ENCODE assay signal across 8 mouse cellular contexts in the genomic region with DNA sequence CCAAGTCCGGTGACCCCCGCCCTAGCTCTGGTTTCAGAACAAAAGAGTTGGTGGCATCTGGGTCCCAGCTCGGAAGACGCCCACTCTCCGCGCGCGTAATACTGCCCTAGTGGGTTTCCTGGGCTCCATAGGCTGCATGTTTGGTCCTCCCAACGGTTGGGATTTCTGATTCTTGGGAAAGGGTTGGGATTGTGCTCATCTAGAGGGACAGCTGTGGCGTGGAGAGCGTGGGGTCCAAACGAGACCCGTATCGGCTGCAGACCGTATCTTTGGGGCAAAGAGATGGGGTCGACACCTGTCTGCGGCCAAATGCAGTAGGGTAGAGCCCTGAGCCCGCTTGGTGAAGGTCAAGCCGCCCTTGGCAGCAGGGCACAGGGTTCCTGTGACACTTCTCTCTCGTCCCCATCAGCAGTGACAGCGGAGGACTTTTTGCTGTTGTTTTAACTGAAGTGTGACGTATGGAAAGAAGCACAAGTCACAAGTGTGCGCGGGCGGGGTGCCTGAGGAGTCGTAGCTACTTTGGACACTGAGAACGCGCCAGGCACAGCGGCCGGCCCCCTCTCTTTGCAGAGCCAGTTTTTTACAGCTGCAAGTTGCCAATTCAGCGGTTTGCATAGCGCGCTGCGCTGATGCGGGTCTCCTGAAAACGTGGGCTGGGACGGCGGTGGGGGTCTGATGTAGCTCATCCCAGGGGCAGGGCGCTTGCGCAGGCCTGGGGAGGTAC. TPM values are rescaled to one million over a fixed set of nuclear protein-coding genes. Genes with fewer than 3 reads are reported as not detected.
DNase-seq lines count a peak whose midpoint lies in the region; ATAC-seq and TF ChIP-seq lines count a peak whose summit lies in the region.

No protein-coding gene starts in this region.

- TF ChIP-seq EP300 in CH12.LX (IDR thresholded peaks at IDR 0.05; ENCODE audit: low read length), result no peak

- WGBS in lung, embryonic 15.5 days, result 1% methylated on average over 40 of the region's 40 CpGs

- H3K36me3 ChIP-seq in CH12.LX (replicated peaks in 1 of 2; ENCODE audit: control insufficient read depth in 1 of 2, insufficient read depth in 1 of 2, low read length in 1 of 2), result no peaks in the 10 kb centered on the region
- no peaks in the 10 kb centered on the region for H3K36me3 ChIP-seq in lung, embryonic 15.5 days

- in situ Hi-C loops in CH12.LX (cut with MboI; ENCODE audit: low pct_ligation_motif_present, low pct_unique_long_range_greater_than_20kb, low sequenced_read_pairs), result loop anchor here (10.0 kb wide), 1 partner anchor 92 kb away; no protein-coding TSS in a partner anchor

- H3K4me1 ChIP-seq in CH12.LX (ENCODE audit: control insufficient read depth in 1 of 2, insufficient read depth in 2 of 2), result peaks cover 0 to 12% of the 10 kb centered on the region in 2 experiments; a peak in 2 of 4 replicates
- 0 out of 2 replicates have a peak, but pooled peaks cover 3% of the 10 kb centered on the region for H3K4me1 ChIP-seq in brown adipose tissue, adult 24 weeks (ENCODE audit: control insufficient read depth, insufficient read depth, insufficient read length, low read length)
- peaks cover 41% of the 10 kb centered on the region for H3K4me1 ChIP-seq in lung, embryonic 15.5 days

- peak overlapping the region; percentile 89 for H3K4me2 ChIP-seq in CH12.LX (ENCODE audit: insufficient read depth, low read depth, poor library complexity, severe bottlenecking)
- peak overlapping the region; percentile 98 for H3K4me2 ChIP-seq in lung, embryonic 15.5 days

- peak; percentile 44 for ATAC-seq in frontal cortex, adult (ENCODE audit: low TSS enrichment)
- peak; percentile 9; the same call in 1 of the 2 replicates for ATAC-seq in lung, embryonic 15.5 days (ENCODE audit: borderline replicate concordance, extremely low read depth, low FRiP score, low TSS enrichment)
- ATAC-seq in neutrophil, adult 5-6 weeks (ENCODE audit: extremely low read depth, insufficient number of reproducible peaks, low FRiP score, poor library complexity, severe bottlenecking), result peak; percentile 65

- TF ChIP-seq CTCF in CH12.LX (conservative IDR thresholded peaks at IDR 0.05 in 1 of 2, IDR thresholded peaks at IDR 0.05 in 1 of 2; ENCODE audit: low read depth in 2 of 2, low read length in 2 of 2), result no peak

- no peak for DNase-seq in CH12.LX (ENCODE audit: extremely low read depth)
- DNase-seq in heart, postnatal 4 days, result peak; percentile 74
- peak; percentile 47 for DNase-seq in layer of hippocampus, adult 9-11 months
- peak; percentile 36 for DNase-seq in urinary bladder, adult 2 months (ENCODE audit: low spot score)

- H3K9me3 ChIP-seq in CH12.LX (replicated peaks; ENCODE audit: low read length), result no peaks in the 10 kb centered on the region
- H3K9me3 ChIP-seq in lung, embryonic 15.5 days, result no peaks in the 10 kb centered on the region

- no peak for TF ChIP-seq RAD21 in CH12.LX (IDR thresholded peaks at IDR 0.05; ENCODE audit: low read depth, low read length)

- TF ChIP-seq POLR2A in CH12.LX (IDR thresholded peaks at IDR 0.05; ENCODE audit: low read depth, low read length), result no peak

- no peak overlapping the region for H3K27ac ChIP-seq in CH12.LX (ENCODE audit: insufficient read depth, low read depth)
- H3K27ac ChIP-seq in brown adipose tissue, adult 24 weeks (replicated peaks; ENCODE audit: low read depth, low read length), result peak overlapping the region; percentile 78
- peak overlapping the region; percentile 82 for H3K27ac ChIP-seq in lung, embryonic 15.5 days

- peak overlapping the region; percentile 43 to 70 (median 57) for H3K4me3 ChIP-seq in CH12.LX (replicated peaks in 1 of 3; ENCODE audit: low read depth in 2 of 3, low read length in 2 of 3, poor library complexity in 1 of 3)
- peak overlapping the region; percentile 78 for H3K4me3 ChIP-seq in brown adipose tissue, adult 24 weeks (ENCODE audit: insufficient read depth, low read depth, low read length)
- peak overlapping the region; percentile 84 for H3K4me3 ChIP-seq in lung, embryonic 15.5 days

- dilution Hi-C loops in CH12.LX (cut with MboI; ENCODE audit: extremely low pct_ligation_motif_present, extremely low pct_unique_long_range_greater_than_20kb, low sequenced_read_pairs), result no loop called here

- H3K27me3 ChIP-seq in CH12.LX (replicated peaks), result peaks cover 35% of the 10 kb centered on the region
- peaks cover 7% of the 10 kb centered on the region; the same call in 1 of the 2 replicates for H3K27me3 ChIP-seq in lung, embryonic 15.5 days

- H3K9ac ChIP-seq in CH12.LX (ENCODE audit: insufficient read depth, low read depth), result peak overlapping the region; percentile 14; the same call in 1 of the 2 replicates
- peak overlapping the region; percentile 71 for H3K9ac ChIP-seq in lung, embryonic 15.5 days

- no peaks in the 10 kb centered on the region for H3K79me2 ChIP-seq in CH12.LX (replicated peaks; ENCODE audit: control insufficient read depth, extremely low read depth, insufficient read depth, poor library complexity, severe bottlenecking)

TF ChIP-seq in CH12.LX, 34 proteins besides CTCF, POLR2A, EP300 and RAD21:
- TF ChIP-seq ZNF384 (IDR thresholded peaks at IDR 0.05; ENCODE audit: low read depth, low read length), result no peak
- no peak for TF ChIP-seq MAX (IDR thresholded peaks at IDR 0.05; ENCODE audit: low read length)
- TF ChIP-seq RCOR1 (conservative IDR thresholded peaks at IDR 0.05; ENCODE audit: low read depth, low read length), result no peak
- TF ChIP-seq MAFK (IDR thresholded peaks at IDR 0.05; ENCODE audit: insufficient replicate concordance, low read length), result peak; percentile 66; the same call in 1 of the 2 replicates
- peak; percentile 32; the same call in 1 of the 2 replicates for TF ChIP-seq BHLHE40 (IDR thresholded peaks at IDR 0.05; ENCODE audit: low read depth, low read length)
- TF ChIP-seq HCFC1 (IDR thresholded peaks at IDR 0.05; ENCODE audit: low read depth, low read length), result no peak
- TF ChIP-seq IRF4 (IDR thresholded peaks at IDR 0.05; ENCODE audit: low read depth, low read length), result no peak
- TF ChIP-seq E2F4 (IDR thresholded peaks at IDR 0.05; ENCODE audit: insufficient replicate concordance, low read depth, low read length), result no peak
- no peak for TF ChIP-seq UBTF (IDR thresholded peaks at IDR 0.05; ENCODE audit: low read depth, low read length)
- no peak for TF ChIP-seq POLR2AphosphoS2 (IDR thresholded peaks at IDR 0.05; ENCODE audit: low read depth, low read length)
- TF ChIP-seq MEF2A (IDR thresholded peaks at IDR 0.05; ENCODE audit: borderline replicate concordance, low read depth, low read length), result no peak

RNA-seq across cellular contexts. Expression of gene Metrnl, which starts 1.7 kb away (rescaled TPM):
- total RNA-seq in CH12.LX (2012; rRNA removed), result 0.97 and 1.1 TPM in 2 replicates
- total RNA-seq in CH12.LX (2014; rRNA removed), result 0.50 and 1.1 TPM in 2 replicates
- 0.33 and 0.53 TPM in 2 replicates for polyA plus RNA-seq in CH12.LX (2012; ENCODE audit: insufficient read length, low read depth)
- 7.3 and 12.5 TPM in 2 replicates for polyA plus RNA-seq in brown adipose tissue, adult 24 weeks (2012; ENCODE audit: insufficient read depth, insufficient read length, missing spikeins)
- 10 to 100 TPM; 15.4 to 17.3 TPM for total RNA-seq in heart, postnatal 4 days (2021)
- polyA plus RNA-seq in lung, embryonic 15.5 days (2015; fragmentation: Nextera tagmentation; extraction: Ambion mirVana), result 27.6 and 28.2 TPM in 2 replicates
- total RNA-seq in neutrophil, adult 5-6 weeks (2017), result 62.1 and 76.2 TPM in 2 replicates
- polyA plus RNA-seq in urinary bladder, adult 2 months (2012; rRNA removed), result 39.0 and 46.7 TPM in 2 replicates

RNA-seq across cellular contexts. Expression of gene B3gntl1, which starts 30.1 kb away (rescaled TPM):
- total RNA-seq in CH12.LX (2012; rRNA removed) (10.1 and 10.3 TPM in 2 replicates), CH12.LX (2014; rRNA removed) (7.3 TPM in 2 replicates)
- polyA plus RNA-seq in CH12.LX (2012; ENCODE audit: insufficient read length, low read depth), result 8.7 and 8.9 TPM in 2 replicates
- 2.0 and 3.0 TPM in 2 replicates for polyA plus RNA-seq in brown adipose tissue, adult 24 weeks (2012; ENCODE audit: insufficient read depth, insufficient read length, missing spikeins)
- total RNA-seq in heart, postnatal 4 days (2021), result 1 to 10 TPM; 4.4 to 4.6 TPM
- 6.9 and 8.0 TPM in 2 replicates for polyA plus RNA-seq in lung, embryonic 15.5 days (2015; fragmentation: Nextera tagmentation; extraction: Ambion mirVana)
- total RNA-seq in neutrophil, adult 5-6 weeks (2017), result 19.1 and 23.9 TPM in 2 replicates
- polyA plus RNA-seq in urinary bladder, adult 2 months (2012; rRNA removed), result 11.2 and 13.1 TPM in 2 replicates

Comparison
In these comparisons a context has a peak if more than half of its experiments do, and no peak if none do; other contexts are left out.
1. ATAC-seq: peak in every context shown above with its lines; median percentile 65 in neutrophil, adult 5-6 weeks; 44 in frontal cortex, adult; 9 in lung, embryonic 15.5 days.